Mouse (Mus musculus) limb, embryonic 12.5 days (tissue): ENCODE results near the gene Csrnp1. TPM values are rescaled to one million over a fixed set of nuclear protein-coding genes. Genes with fewer than 3 reads are reported as not detected.

Source experiments
- ATAC-seq: fragments of 200-750 bp; cut with Nextera tagmentation; 2 replicates; pipeline ENCODE4 v1.8.0; 2017; ENCODE audit warnings: low read depth, moderate TSS enrichment; ENCODE audit not compliant: insufficient number of reproducible peaks, insufficient read depth, low FRiP score, low TSS enrichment
- H3K27ac ChIP-seq: fragments of 300-500 bp; sonication (generic); 2 replicates; pipeline ENCODE4 v1.5.1; 2016; ENCODE audit warnings: mild to moderate bottlenecking, moderate library complexity
- H3K27me3 ChIP-seq: fragments of 300-500 bp; sonication (generic); 2 replicates; pipeline ENCODE4 v1.6.1; 2016; ENCODE audit warnings: mild to moderate bottlenecking, moderate library complexity
- H3K36me3 ChIP-seq: fragments of 300-500 bp; sonication (generic); 2 replicates; pipeline ENCODE4 v1.6.1; 2016; ENCODE audit warnings: mild to moderate bottlenecking, moderate library complexity
- H3K4me1 ChIP-seq: fragments of 300-500 bp; sonication (generic); replicated peaks from 2 replicates; pipeline ENCODE4 v1.6.1; 2016
- H3K4me2 ChIP-seq: fragments of 300-500 bp; sonication (generic); 2 replicates; pipeline ENCODE4 v1.6.1; 2016; ENCODE audit warnings: mild to moderate bottlenecking, moderate library complexity
- H3K4me3 ChIP-seq: fragments of 300-500 bp; sonication (generic); replicated peaks from 2 replicates; pipeline ENCODE4 v1.5.1; 2016; ENCODE audit warnings: mild to moderate bottlenecking
- H3K9ac ChIP-seq: fragments of 300-500 bp; sonication (generic); replicated peaks from 2 replicates; pipeline ENCODE4 v1.6.1; 2016; ENCODE audit warnings: mild to moderate bottlenecking, moderate library complexity
- H3K9me3 ChIP-seq: fragments of 300-500 bp; sonication (generic); 2 replicates; pipeline ENCODE4 v1.6.1; 2016; ENCODE audit warnings: mild to moderate bottlenecking, moderate library complexity
- WGBS: fragments of 180-500 bp; shearing (Covaris S2); methylation state at CpG from one replicate; pipeline ENCODE4 v1.1.7; 2016; 5-methylcytosine and 5-hydroxymethylcytosine counted together
- polyA plus RNA-seq: library from polyadenylated mRNA; unstranded; fragments of >200 nt; fragmentation: Nextera tagmentation; extraction: Ambion mirVana; gene quantifications from 2 replicates; pipeline ENCODE4 v1.2.1, GENCODE M21; 2016

Csrnp1 gene
- polyA plus RNA-seq, 1 experiment from 2014 or later, result 4.6 TPM

DNA sequence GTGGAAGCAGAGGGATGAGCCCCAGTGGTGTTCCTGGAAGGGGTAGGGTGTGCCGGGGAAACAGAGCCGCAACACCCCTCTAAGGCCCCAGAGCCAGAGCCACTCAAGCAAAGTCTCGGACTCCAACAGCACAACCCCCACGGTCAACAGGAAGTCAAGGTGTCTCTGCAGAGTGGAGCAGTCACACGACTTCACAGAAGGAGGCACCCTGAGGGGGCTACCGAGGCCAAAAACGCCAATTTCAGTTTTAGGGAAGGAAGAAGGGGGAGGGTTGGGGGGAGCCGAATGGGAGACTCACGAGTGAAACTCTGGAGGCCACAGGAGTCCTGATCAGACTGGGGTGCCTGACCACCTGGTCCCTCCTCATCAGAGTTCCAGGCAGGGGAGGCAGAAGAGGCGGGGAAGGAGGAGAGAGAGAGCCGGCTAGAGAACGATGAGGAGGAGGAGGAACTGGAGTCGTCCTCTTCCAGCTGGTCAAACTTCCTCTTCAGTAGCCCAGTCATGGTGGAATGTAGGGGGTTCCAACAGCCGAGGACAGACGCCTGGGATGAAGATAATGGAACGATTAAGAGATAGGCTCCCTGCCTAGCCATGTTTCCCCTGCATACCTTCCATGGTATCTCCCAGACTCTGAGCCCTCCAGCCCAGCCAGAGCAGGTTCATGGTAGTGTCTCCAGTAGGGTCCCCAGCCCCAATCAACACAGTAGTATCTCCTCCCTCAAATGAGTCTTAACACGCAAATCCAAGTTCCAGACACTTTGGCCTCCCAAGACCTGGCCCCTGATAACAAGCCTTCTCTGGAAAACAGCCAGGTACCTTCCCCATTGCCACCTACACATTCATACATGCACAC lies 7.5 kb downstream of the Csrnp1 start:
- H3K4me3 ChIP-seq, result no peak overlapping the region
- H3K9ac ChIP-seq, result 0 out of 2 replicates have a peak overlapping the region, but pooled peaks have one; percentile 8
- H3K27me3 ChIP-seq, result no peaks in the 10 kb centered on the region
- peaks cover 54% of the 10 kb centered on the region for H3K4me1 ChIP-seq
- H3K27ac ChIP-seq, result 0 out of 2 replicates have a peak overlapping the region, but pooled peaks have one; percentile 41
- H3K9me3 ChIP-seq, result no peaks in the 10 kb centered on the region
- 37% methylated on average over 17 of the region's 17 CpGs for WGBS
- peaks cover 31% of the 10 kb centered on the region for H3K36me3 ChIP-seq
- H3K4me2 ChIP-seq, result peak overlapping the region; percentile 15; the same call in 1 of the 2 replicates
- ATAC-seq, result no peak

DNA sequence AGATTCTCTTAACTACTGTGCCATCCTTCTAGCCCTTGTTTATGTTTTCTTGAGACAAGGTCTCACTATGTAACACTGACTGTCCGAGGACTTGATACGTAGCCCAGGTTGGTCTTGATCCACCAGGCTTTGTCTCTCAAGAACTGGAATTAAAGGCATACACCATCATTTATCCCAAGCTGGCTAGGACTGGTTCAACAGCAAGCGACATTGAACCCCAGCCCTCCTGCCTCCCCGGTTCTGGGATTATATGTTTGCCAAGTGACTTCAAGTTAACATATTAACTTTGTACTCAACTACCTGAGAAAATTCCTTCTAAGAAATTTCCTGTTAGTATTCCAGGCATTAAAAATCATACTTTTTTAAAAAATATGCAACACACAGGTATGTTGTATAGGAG lies 9.2 kb downstream of the Csrnp1 start:
- H3K27me3 ChIP-seq, result no peaks in the 10 kb centered on the region
- H3K4me2 ChIP-seq, result no peak overlapping the region
- no peak overlapping the region for H3K9ac ChIP-seq
- no peaks in the 10 kb centered on the region for H3K9me3 ChIP-seq
- no peak for ATAC-seq
- WGBS, result 92% methylated on average over 4 of the region's 4 CpGs
- H3K36me3 ChIP-seq, result peaks cover 41% of the 10 kb centered on the region
- peaks cover 44% of the 10 kb centered on the region for H3K4me1 ChIP-seq
- no peak overlapping the region for H3K27ac ChIP-seq
- no peak overlapping the region for H3K4me3 ChIP-seq

DNA sequence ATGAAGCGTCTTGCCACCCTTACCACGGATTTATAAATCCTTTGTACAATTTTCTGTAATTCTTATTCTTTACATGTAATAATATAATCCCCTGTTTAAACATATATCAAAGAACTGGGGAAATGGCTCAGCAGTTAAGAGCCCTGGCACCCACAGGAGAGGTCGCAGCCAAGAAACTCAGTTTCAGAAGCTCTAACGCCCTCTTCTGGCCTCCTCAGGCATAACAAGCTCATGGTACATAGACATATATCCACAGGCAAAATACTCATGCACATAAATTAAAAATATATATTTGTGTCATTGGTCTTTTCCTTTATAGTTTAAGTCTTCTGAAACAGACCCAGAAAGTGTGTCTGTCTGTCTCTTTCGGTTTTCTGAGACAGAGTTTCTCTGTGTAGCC lies 9.8 kb downstream of the Csrnp1 start:
- Histone ChIP-seq H3K9me3 (no peaks in the 10 kb centered on the region), H3K9ac (no peak overlapping the region), H3K4me3 (no peak overlapping the region), H3K27ac (no peak overlapping the region), H3K4me2 (no peak overlapping the region), H3K36me3 (peaks cover 41% of the 10 kb centered on the region), H3K27me3 (no peaks in the 10 kb centered on the region), H3K4me1 (peaks cover 42% of the 10 kb centered on the region)
- no peak for ATAC-seq
- 86% methylated on average over 5 of the region's 5 CpGs for WGBS

DNA sequence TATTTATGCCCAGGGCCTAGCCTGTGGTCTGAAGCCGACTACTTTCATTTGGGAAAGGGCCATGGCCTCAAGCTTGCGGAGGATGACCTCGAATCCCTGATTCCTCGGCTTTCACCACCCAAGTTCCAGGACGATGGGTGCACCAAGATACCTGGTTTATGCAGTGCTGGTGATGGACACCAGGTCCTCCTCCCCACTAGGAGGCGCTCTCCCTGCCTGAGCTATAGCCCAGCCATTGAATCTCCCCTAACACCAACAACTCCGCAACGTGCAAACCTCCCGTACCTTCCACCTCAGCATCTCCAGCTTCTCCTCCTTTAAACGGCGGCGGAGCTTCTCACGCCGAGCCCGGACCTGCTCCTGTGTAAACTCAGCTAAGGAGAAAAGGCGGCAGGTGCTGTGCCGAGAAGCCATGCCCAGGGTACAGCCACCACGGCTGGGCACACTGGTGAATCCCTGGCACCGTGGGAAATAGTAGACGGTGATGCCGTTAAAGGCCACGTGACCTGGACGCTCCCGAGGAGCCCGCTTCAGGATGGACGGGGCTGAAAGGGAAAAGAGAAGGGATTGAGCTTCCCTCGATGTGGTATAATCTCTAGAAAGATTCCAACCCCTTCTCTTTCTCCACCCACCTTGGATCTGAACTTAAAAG lies 10.5 kb downstream of the Csrnp1 start:
- H3K27ac ChIP-seq, result no peak overlapping the region
- H3K36me3 ChIP-seq, result peaks cover 41% of the 10 kb centered on the region
- WGBS, result 87% methylated on average over 27 of the region's 27 CpGs
- H3K4me1 ChIP-seq, result peaks cover 38% of the 10 kb centered on the region
- H3K9me3 ChIP-seq, result no peaks in the 10 kb centered on the region
- H3K27me3 ChIP-seq, result no peaks in the 10 kb centered on the region
- ATAC-seq, result no peak
- no peak overlapping the region for H3K9ac ChIP-seq
- H3K4me3 ChIP-seq, result no peak overlapping the region
- H3K4me2 ChIP-seq, result no peak overlapping the region

DNA sequence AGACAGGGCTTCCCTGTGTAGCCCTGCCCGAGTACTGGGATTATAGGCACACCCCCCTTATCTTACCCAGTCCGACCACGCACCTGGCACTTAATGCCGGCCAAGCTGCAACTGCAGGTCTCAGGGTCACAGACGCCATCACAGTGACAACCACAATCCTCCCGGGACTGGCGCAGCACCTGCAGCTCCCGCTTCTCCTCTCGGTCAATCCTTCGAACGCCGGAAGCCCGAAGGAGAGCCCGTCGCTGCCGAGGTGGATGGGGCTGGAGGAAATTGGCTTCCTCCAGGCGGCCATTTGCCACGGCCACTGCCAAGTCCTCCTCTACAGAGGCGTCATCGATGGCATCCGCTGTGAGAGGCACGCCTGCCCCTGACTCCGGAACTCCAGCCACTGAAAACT lies 11.2 kb downstream of the Csrnp1 start:
- Histone ChIP-seq H3K4me1 (peaks cover 31% of the 10 kb centered on the region), H3K4me2 (no peak overlapping the region), H3K9me3 (no peaks in the 10 kb centered on the region), H3K36me3 (peaks cover 41% of the 10 kb centered on the region), H3K4me3 (no peak overlapping the region), H3K27me3 (no peaks in the 10 kb centered on the region), H3K9ac (no peak overlapping the region), H3K27ac (no peak overlapping the region)
- 91% methylated on average over 23 of the region's 23 CpGs for WGBS
- ATAC-seq, result no peak

DNA sequence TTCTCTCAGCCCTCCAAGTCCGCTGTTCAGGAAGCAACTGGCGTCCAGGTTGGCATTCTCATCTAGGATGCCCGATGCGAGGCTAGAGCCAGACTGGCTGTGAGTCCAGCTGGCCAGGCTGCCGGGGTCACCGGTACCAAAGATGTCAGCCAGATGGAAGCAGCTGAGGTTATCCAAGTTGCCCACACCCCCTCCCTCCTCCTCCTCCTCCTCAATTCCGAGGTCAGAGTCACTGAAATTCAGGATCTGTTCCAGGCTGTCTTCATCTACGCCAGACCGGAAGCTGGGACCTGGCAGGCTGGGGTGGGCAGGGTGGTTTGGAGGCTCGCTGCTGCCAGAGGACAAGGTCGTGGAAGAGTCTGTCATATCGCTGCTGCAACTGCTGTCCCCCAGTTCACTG lies 11.9 kb downstream of the Csrnp1 start:
- no peaks in the 10 kb centered on the region for H3K9me3 ChIP-seq
- peaks cover 41% of the 10 kb centered on the region for H3K36me3 ChIP-seq
- peaks cover 24% of the 10 kb centered on the region for H3K4me1 ChIP-seq
- no peak for ATAC-seq
- H3K27ac ChIP-seq, result no peak overlapping the region
- no peak overlapping the region for H3K9ac ChIP-seq
- WGBS, result 91% methylated on average over 12 of the region's 12 CpGs
- H3K4me2 ChIP-seq, result no peak overlapping the region
- H3K27me3 ChIP-seq, result no peaks in the 10 kb centered on the region
- no peak overlapping the region for H3K4me3 ChIP-seq

DNA sequence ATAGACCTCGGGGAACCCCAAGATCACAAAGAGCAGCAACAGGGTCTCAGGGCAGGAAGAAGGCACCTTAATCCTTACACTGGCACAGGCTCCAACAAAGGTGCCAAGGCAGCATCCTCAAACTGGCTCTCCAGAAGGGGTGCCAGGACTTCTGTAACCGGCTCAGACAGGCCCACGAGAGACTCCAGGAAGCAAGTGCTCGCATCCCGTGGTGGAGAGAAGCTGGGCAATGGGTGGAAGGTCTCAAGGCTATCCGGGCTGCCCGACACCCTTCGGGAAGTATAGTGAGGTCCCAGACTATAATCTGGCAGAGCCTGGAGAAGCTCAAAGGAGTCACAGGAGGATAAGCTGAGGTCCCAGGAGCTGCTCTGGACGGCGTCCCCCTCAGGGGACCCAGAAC lies 12.3 kb downstream of the Csrnp1 start:
- Histone ChIP-seq H3K27ac (no peak overlapping the region), H3K4me2 (no peak overlapping the region), H3K9ac (no peak overlapping the region), H3K4me3 (no peak overlapping the region), H3K4me1 (peaks cover 20% of the 10 kb centered on the region), H3K9me3 (no peaks in the 10 kb centered on the region), H3K27me3 (no peaks in the 10 kb centered on the region), H3K36me3 (peaks cover 41% of the 10 kb centered on the region)
- 90% methylated on average over 10 of the region's 10 CpGs for WGBS
- no peak for ATAC-seq

DNA sequence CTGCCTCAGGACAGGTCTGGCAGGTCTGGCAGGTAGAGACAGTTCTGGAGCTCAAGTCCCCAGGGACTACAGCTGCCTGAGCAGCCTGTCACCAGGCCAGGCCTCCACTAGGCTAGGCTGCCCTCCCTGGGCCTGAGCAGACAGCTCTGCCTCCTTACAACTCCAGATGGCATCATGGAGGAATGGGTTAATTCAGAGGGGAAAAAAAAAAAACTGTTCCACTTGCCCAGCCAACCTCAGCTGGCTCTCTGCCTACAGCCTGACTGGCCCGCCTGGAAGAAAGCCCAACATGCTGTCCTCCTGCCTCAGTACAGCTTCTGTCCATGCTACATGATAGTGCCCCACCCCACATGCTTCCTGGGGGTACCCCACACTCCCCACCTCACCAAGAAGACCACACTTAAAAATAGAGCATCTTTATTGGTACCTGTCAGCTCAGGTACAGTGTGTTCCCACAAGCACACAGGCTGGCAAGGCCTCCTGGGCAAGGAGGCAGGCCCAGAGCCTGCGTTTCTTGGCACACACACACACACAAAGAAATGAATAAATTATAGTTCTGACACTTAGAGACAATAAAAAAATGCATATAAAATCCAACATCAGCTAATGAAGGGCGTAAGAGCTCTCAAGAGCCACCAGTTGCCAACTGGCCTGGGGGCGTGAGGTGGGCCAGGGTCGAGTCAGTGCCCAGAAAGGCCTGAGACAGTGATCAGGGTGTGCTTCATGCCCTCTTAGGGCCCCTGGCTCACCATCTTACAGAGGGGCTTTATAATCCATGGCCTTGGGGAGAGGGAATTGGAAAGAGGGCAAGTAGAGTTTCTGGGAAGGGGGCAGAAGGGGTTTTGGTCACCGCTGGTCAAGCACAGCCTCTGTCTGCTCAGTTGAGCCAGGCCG lies 13.4 kb downstream of the Csrnp1 start:
- Histone ChIP-seq H3K36me3 (peaks cover 41% of the 10 kb centered on the region), H3K9ac (no peak overlapping the region), H3K27ac (no peak overlapping the region), H3K27me3 (no peaks in the 10 kb centered on the region), H3K9me3 (no peaks in the 10 kb centered on the region), H3K4me1 (peaks cover 10% of the 10 kb centered on the region), H3K4me3 (no peak overlapping the region), H3K4me2 (no peak overlapping the region)
- no peak for ATAC-seq
- 77% methylated on average over 7 of the region's 7 CpGs for WGBS

DNA sequence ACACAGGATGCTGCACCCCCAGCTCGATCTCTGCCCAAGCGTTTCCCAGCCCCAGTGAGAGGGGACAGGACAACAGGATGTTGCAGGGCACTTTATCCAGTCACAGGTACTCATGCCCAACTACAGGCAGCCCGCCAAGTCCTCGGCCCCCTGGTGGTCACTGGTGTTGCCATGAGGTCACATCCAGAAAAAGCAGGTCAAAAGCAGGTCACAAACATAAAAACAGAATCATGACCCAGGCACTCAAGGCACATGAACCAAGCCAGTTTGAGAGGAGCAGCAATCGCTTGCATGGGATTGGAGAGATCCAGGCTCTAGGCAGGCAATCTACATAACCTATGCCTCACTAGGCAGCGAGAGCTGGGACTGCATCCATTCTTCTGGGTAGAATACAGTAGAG lies 14.2 kb downstream of the Csrnp1 start:
- no peak for ATAC-seq
- no peak overlapping the region for H3K9ac ChIP-seq
- peaks cover 10% of the 10 kb centered on the region for H3K4me1 ChIP-seq
- H3K4me3 ChIP-seq, result no peak overlapping the region
- H3K4me2 ChIP-seq, result no peak overlapping the region
- no peaks in the 10 kb centered on the region for H3K27me3 ChIP-seq
- no peak overlapping the region for H3K27ac ChIP-seq
- WGBS, result 46% methylated on average over 6 of the region's 6 CpGs
- peaks cover 40% of the 10 kb centered on the region for H3K36me3 ChIP-seq
- no peaks in the 10 kb centered on the region for H3K9me3 ChIP-seq

DNA sequence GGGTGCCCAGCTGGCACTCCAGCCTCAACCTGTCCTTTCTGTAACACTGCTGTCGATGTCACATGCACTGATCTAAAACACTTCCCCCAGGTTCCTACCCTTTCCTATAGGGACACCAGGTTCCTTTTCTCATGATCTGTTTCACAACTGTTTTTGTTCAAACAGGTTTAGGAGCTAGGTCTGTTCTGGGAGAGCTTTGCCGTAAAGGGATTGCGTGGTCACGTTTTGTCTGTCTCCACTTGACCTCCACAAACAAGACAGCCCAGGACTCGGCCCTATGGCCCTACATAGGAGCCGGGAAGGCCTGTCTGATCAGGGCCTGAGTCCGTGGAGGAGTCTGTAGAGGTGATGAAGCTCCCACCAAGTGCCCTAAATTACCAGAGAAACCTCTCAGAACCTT lies 14.6 kb downstream of the Csrnp1 start:
- no peak overlapping the region for H3K4me2 ChIP-seq
- H3K27me3 ChIP-seq, result no peaks in the 10 kb centered on the region
- no peak overlapping the region for H3K9ac ChIP-seq
- H3K36me3 ChIP-seq, result peaks cover 36% of the 10 kb centered on the region
- WGBS, result 84% methylated on average over 7 of the region's 7 CpGs
- no peak for ATAC-seq
- H3K27ac ChIP-seq, result no peak overlapping the region
- no peaks in the 10 kb centered on the region for H3K9me3 ChIP-seq
- H3K4me1 ChIP-seq, result peaks cover 10% of the 10 kb centered on the region
- H3K4me3 ChIP-seq, result no peak overlapping the region
